Mouse (Mus musculus): ENCODE measurements at regions not wholly inside any gene's neighbourhood (a gene's known extent, or its start where the extent isn't known, plus 50 kb on each side); places are given as distances from the start of the nearest gene placed in this dataset.
A peak's percentile ranks its signal among the peaks of the same experiment; 100 is the strongest.

GRCm38 (mm10) chr19:59684292-59684691 lies 226.1 kb downstream of the Emx2 start:
- Histone ChIP-seq H3K4me2 (no peak overlapping the region), H3K4me1 (replicated peaks) (peaks cover 26% of the 10 kb centered on the region), H3K4me3 (replicated peaks) (no peak overlapping the region), H3K9me3 (no peaks in the 10 kb centered on the region), H3K9ac (replicated peaks) (no peak overlapping the region), H3K27ac (no peak overlapping the region), H3K36me3 (no peaks in the 10 kb centered on the region), H3K27me3 (peaks cover 16% of the 10 kb centered on the region; the same call in 1 of the 2 replicates)
- ATAC-seq (ENCODE audit: insufficient number of reproducible peaks, insufficient read depth, low FRiP score, low TSS enrichment, low read depth), result no peak
- 79% methylated on average over 7 of the region's 7 CpGs for WGBS

- no peaks in the 10 kb centered on the region for H3K9me3 ChIP-seq
- 31% methylated on average over 19 of the region's 19 CpGs for WGBS
- no peaks in the 10 kb centered on the region for H3K36me3 ChIP-seq
- peaks cover 29% of the 10 kb centered on the region for H3K27me3 ChIP-seq
- 0 out of 2 replicates have a peak overlapping the region, but pooled peaks have one; percentile 23 for H3K27ac ChIP-seq
- peaks cover 35% of the 10 kb centered on the region for H3K4me1 ChIP-seq (replicated peaks)
- ATAC-seq (ENCODE audit: insufficient number of reproducible peaks, insufficient read depth, low FRiP score, low TSS enrichment, low read depth), result no peak; the same call in 1 of the 2 replicates
- H3K4me2 ChIP-seq, result no peak overlapping the region
- H3K4me3 ChIP-seq (replicated peaks), result no peak overlapping the region
- no peak overlapping the region for H3K9ac ChIP-seq (replicated peaks)
These were observed 227.9 kb downstream of the Emx2 start for GRCm38 (mm10) chr19:59685826-59686717.

GRCm38 (mm10) chr19:59687206-59687605 lies 229.0 kb downstream of the Emx2 start:
- H3K27me3 ChIP-seq, result peaks cover 26% of the 10 kb centered on the region
- no peaks in the 10 kb centered on the region for H3K9me3 ChIP-seq
- H3K4me1 ChIP-seq (replicated peaks), result peaks cover 45% of the 10 kb centered on the region
- no peak for ATAC-seq (ENCODE audit: insufficient number of reproducible peaks, insufficient read depth, low FRiP score, low TSS enrichment, low read depth)
- no peak overlapping the region for H3K4me2 ChIP-seq
- 58% methylated on average over 7 of the region's 7 CpGs for WGBS
- 0 out of 2 replicates have a peak overlapping the region, but pooled peaks have one; percentile 23 for H3K27ac ChIP-seq
- no peak overlapping the region for H3K4me3 ChIP-seq (replicated peaks)
- no peak overlapping the region for H3K9ac ChIP-seq (replicated peaks)
- H3K36me3 ChIP-seq, result no peaks in the 10 kb centered on the region

GRCm38 (mm10) chr19:59687681-59688080 lies 229.5 kb downstream of the Emx2 start:
- Histone ChIP-seq H3K9me3 (no peaks in the 10 kb centered on the region), H3K4me1 (replicated peaks) (peaks cover 45% of the 10 kb centered on the region), H3K36me3 (no peaks in the 10 kb centered on the region), H3K27ac (no peak overlapping the region), H3K27me3 (peaks cover 29% of the 10 kb centered on the region), H3K4me2 (no peak overlapping the region), H3K4me3 (replicated peaks) (no peak overlapping the region), H3K9ac (replicated peaks) (no peak overlapping the region)
- WGBS, result 77% methylated on average over 1 of the region's 1 CpGs
- ATAC-seq (ENCODE audit: insufficient number of reproducible peaks, insufficient read depth, low FRiP score, low TSS enrichment, low read depth), result no peak

GRCm38 (mm10) chr19:59691541-59692096 lies 233.4 kb downstream of the Emx2 start:
- no peak for ATAC-seq (ENCODE audit: insufficient number of reproducible peaks, insufficient read depth, low FRiP score, low TSS enrichment, low read depth)
- Histone ChIP-seq H3K27me3 (peaks cover 54% of the 10 kb centered on the region), H3K9me3 (no peaks in the 10 kb centered on the region), H3K4me3 (replicated peaks) (no peak overlapping the region), H3K4me2 (no peak overlapping the region; the same call in 1 of the 2 replicates), H3K36me3 (no peaks in the 10 kb centered on the region), H3K9ac (replicated peaks) (no peak overlapping the region), H3K27ac (no peak overlapping the region), H3K4me1 (replicated peaks) (peaks cover 30% of the 10 kb centered on the region)
- WGBS, result 14% methylated on average over 15 of the region's 15 CpGs

GRCm38 (mm10) chr19:59697628-59698027 lies 239.5 kb downstream of the Emx2 start:
- WGBS, result 46% methylated on average over 5 of the region's 5 CpGs
- H3K4me3 ChIP-seq (replicated peaks), result no peak overlapping the region
- H3K9me3 ChIP-seq, result no peaks in the 10 kb centered on the region
- peaks cover 46% of the 10 kb centered on the region for H3K27me3 ChIP-seq
- no peak for ATAC-seq (ENCODE audit: insufficient number of reproducible peaks, insufficient read depth, low FRiP score, low TSS enrichment, low read depth)
- H3K27ac ChIP-seq, result no peak overlapping the region
- no peaks in the 10 kb centered on the region for H3K36me3 ChIP-seq
- no peaks in the 10 kb centered on the region for H3K4me1 ChIP-seq (replicated peaks)
- H3K4me2 ChIP-seq, result no peak overlapping the region
- H3K9ac ChIP-seq (replicated peaks), result no peak overlapping the region

- H3K27ac ChIP-seq, result no peak overlapping the region
- H3K4me1 ChIP-seq (replicated peaks), result no peaks in the 10 kb centered on the region
- WGBS, result 49% methylated on average over 3 of the region's 3 CpGs
- H3K27me3 ChIP-seq, result peaks cover 36% of the 10 kb centered on the region
- H3K36me3 ChIP-seq, result no peaks in the 10 kb centered on the region
- no peak overlapping the region for H3K4me3 ChIP-seq (replicated peaks)
- ATAC-seq (ENCODE audit: insufficient number of reproducible peaks, insufficient read depth, low FRiP score, low TSS enrichment, low read depth), result no peak
- no peak overlapping the region for H3K9ac ChIP-seq (replicated peaks)
- no peak overlapping the region for H3K4me2 ChIP-seq
- H3K9me3 ChIP-seq, result no peaks in the 10 kb centered on the region
These were observed 242.0 kb downstream of the Emx2 start for GRCm38 (mm10) chr19:59700187-59700586.

GRCm38 (mm10) chr19:59707106-59707505 lies 236.3 kb downstream of the Rab11fip2 start:
- Histone ChIP-seq H3K9ac (replicated peaks) (no peak overlapping the region), H3K9me3 (no peaks in the 10 kb centered on the region), H3K36me3 (no peaks in the 10 kb centered on the region), H3K4me1 (replicated peaks) (peaks cover 4% of the 10 kb centered on the region), H3K4me2 (no peak overlapping the region), H3K4me3 (replicated peaks) (no peak overlapping the region), H3K27ac (no peak overlapping the region), H3K27me3 (peaks cover 14% of the 10 kb centered on the region)
- WGBS, result 62% methylated on average over 5 of the region's 5 CpGs
- no peak for ATAC-seq (ENCODE audit: insufficient number of reproducible peaks, insufficient read depth, low FRiP score, low TSS enrichment, low read depth)

GRCm38 (mm10) chr19:59709180-59709579 lies 234.3 kb downstream of the Rab11fip2 start:
- Histone ChIP-seq H3K27me3 (peaks cover 12% of the 10 kb centered on the region), H3K9ac (replicated peaks) (no peak overlapping the region), H3K4me2 (no peak overlapping the region), H3K4me3 (replicated peaks) (no peak overlapping the region), H3K27ac (no peak overlapping the region), H3K36me3 (no peaks in the 10 kb centered on the region), H3K9me3 (no peaks in the 10 kb centered on the region), H3K4me1 (replicated peaks) (peaks cover 4% of the 10 kb centered on the region)
- 22% methylated on average over 2 of the region's 2 CpGs for WGBS
- ATAC-seq (ENCODE audit: insufficient number of reproducible peaks, insufficient read depth, low FRiP score, low TSS enrichment, low read depth), result no peak

GRCm38 (mm10) chr19:59715086-59715485 lies 228.4 kb downstream of the Rab11fip2 start:
- no peak for ATAC-seq (ENCODE audit: insufficient number of reproducible peaks, insufficient read depth, low FRiP score, low TSS enrichment, low read depth)
- no peak overlapping the region for H3K4me2 ChIP-seq
- WGBS, result 84% methylated on average over 2 of the region's 2 CpGs
- no peaks in the 10 kb centered on the region for H3K36me3 ChIP-seq
- H3K4me3 ChIP-seq (replicated peaks), result no peak overlapping the region
- H3K9ac ChIP-seq (replicated peaks), result no peak overlapping the region
- peaks cover 4% of the 10 kb centered on the region; the same call in 1 of the 2 replicates for H3K9me3 ChIP-seq
- H3K4me1 ChIP-seq (replicated peaks), result peaks cover 12% of the 10 kb centered on the region
- H3K27ac ChIP-seq, result no peak overlapping the region
- H3K27me3 ChIP-seq, result peaks cover 45% of the 10 kb centered on the region

- WGBS, result 6% methylated on average over 8 of the region's 8 CpGs
- H3K4me1 ChIP-seq (replicated peaks), result peaks cover 8% of the 10 kb centered on the region
- no peak overlapping the region for H3K4me2 ChIP-seq
- H3K36me3 ChIP-seq, result no peaks in the 10 kb centered on the region
- no peak overlapping the region for H3K27ac ChIP-seq
- H3K9ac ChIP-seq (replicated peaks), result no peak overlapping the region
- no peak for ATAC-seq (ENCODE audit: insufficient number of reproducible peaks, insufficient read depth, low FRiP score, low TSS enrichment, low read depth)
- H3K27me3 ChIP-seq, result peaks cover 45% of the 10 kb centered on the region
- H3K9me3 ChIP-seq, result peaks cover 12% of the 10 kb centered on the region; the same call in 1 of the 2 replicates
- H3K4me3 ChIP-seq (replicated peaks), result no peak overlapping the region
These were observed 225.5 kb downstream of the Rab11fip2 start for GRCm38 (mm10) chr19:59717813-59718483.
